Mouse (Mus musculus) layer of hippocampus, adult 2 months (tissue): ENCODE results near the gene Apela. TPM values are rescaled to one million over a fixed set of nuclear protein-coding genes. Genes with fewer than 3 reads are reported as not detected.
A peak's percentile ranks its signal among the peaks of the same experiment; 100 is the strongest.
"Not testable (repeated sequence)": the region's sequence is repeated elsewhere in the genome, so short reads cannot be mapped to it uniquely, and the experiment has no call there.

Source experiments
- DNase-seq, 2 experiments: peaks; one replicate each; pipeline ENCODE4 v3.0.0; 2022; ENCODE audit warnings: low spot score in 2 of 2
- H3K27ac ChIP-seq: fragments of 200-600 bp; 2 replicates; pipeline ENCODE4 v1.8.1; 2022
- H3K4me3 ChIP-seq: fragments of 200-600 bp; 2 replicates; pipeline ENCODE4 v1.8.1; 2022; ENCODE audit warnings: mild to moderate bottlenecking
- CTCF ChIP-seq: fragments of 200-600 bp; conservative IDR thresholded peaks from 2 replicates; pipeline ENCODE4 v1.8.1; 2022; ENCODE audit warnings: antibody characterized with exemption, mild to moderate bottlenecking, moderate library complexity
- total RNA-seq, 2 experiments: library from RNA; stranded (reverse); gene quantifications; 2 replicates each; pipeline ENCODE4 v1.2.3; 2021

The Apela gene
- total RNA-seq, 2 experiments from 2014 or later, result 0.91 TPM; not detected in 1

DNA sequence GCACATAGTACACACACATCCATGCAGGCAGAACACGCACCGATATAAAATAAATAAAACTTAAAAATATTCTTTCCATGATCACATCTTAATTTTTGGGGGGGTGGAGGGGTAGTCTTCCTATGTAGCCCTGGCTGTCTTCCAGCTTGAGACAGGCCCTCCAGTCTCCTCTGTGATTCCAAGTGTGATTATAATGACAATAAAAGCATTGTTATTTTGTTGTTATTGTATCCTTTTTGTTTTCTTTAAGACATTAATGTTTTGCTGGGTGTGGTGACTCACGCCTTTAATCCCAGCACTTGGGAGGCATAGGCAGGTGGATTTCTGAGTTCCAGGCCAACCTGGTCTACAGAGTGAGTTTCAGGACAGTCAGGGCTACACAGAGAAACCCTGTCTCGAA is 10.7 kb upstream of the Apela start:
- DNase-seq, result no peak
- Histone ChIP-seq H3K27ac (no peak overlapping the region), H3K4me3 (no peak overlapping the region)
- TF ChIP-seq CTCF, result no peak

DNA sequence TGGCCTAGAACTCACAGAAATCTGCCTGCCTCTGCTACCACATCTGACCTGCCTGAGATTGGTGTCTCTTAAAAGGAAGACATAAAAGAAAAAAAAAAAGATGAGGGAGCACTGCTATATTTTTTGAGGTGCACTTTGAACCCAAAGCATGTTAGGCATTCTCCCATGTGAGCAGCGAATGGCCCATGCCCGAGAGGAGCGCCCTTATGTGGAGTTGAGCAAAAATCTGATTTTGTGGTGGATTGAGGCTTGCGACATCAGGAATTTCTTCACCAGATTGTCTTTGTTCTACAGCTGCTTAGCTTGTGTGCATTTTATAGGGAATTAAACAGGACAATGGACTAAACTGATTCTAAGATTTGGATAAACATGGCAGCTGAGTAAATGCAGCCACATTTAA is 10.1 kb upstream of the Apela start:
- DNase-seq, result no peak
- TF ChIP-seq CTCF, result no peak
- no peak overlapping the region for H3K27ac ChIP-seq

DNA sequence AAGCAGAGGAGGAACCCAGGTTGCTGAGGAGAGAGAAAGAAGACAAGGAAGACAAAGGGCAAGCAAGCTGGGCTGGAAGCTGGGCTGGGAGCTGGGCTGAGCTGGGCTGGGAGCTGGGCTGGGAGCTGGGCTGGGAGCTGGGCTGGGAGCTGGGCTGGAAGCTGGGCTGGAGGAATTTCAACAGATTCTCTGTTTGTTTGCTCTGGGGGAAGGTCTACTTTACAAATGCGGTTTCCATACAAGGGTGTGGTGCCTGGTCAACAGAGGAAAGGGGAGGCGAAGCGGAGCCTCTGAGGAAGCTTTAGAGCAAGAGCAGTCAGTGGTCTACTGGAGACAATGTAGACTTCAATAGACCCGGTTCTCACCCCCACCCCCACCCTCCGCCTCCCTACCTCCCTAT is 9.4 kb upstream of the Apela start:
- TF ChIP-seq CTCF, result no peak
- Histone ChIP-seq H3K27ac (no peak overlapping the region), H3K4me3 (no peak overlapping the region)

More for the DNA sequence above, 10.1 kb upstream of the Apela start:
- H3K4me3 ChIP-seq, result no peak overlapping the region

DNA sequence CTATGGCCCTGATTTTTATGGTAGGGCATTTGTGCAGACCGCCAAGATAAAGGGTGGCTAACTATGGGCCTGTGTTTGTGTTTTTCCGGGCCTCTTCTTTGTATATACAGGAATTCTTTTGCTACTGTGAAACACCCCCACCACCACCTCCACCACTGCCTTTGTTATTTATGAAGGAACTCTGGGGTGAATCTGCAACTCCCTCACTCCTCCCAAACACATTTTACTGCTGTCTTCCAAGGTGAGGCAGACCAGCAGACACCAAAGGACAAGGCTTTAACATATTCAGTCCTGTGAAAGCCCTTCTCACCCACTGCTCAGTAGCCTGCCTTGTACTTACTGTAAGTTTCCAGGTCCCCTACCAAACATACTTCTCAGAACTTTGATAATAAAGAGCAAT is 3.0 kb downstream of the Apela start:
- no peak for TF ChIP-seq CTCF
- no peak overlapping the region for H3K4me3 ChIP-seq
- no peak overlapping the region for H3K27ac ChIP-seq
- no peak for DNase-seq

More for the DNA sequence above, 9.4 kb upstream of the Apela start:
- no peak for DNase-seq

DNA sequence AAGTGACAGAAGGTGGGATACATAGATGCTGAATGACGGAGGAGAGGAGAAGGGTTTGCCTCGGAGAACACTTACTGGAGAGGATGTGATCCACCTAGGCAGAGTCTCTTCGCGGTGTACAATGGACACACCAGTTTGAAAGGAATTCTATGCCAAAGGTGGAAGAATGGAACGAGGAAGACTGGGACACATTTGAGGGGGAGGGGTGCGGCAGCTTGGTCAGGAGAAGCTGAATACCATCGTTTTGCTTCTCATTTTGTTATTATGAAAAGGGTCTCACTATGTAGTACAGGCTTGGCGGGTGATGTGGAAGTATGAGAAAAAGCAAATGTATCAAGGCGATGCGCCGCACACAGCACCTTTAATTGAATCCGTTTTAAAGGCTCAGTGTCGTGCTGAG is 4.1 kb downstream of the Apela start:
- DNase-seq, result no peak
- no peak for TF ChIP-seq CTCF
- H3K27ac ChIP-seq, result no peak overlapping the region
- H3K4me3 ChIP-seq, result no peak overlapping the region

DNA sequence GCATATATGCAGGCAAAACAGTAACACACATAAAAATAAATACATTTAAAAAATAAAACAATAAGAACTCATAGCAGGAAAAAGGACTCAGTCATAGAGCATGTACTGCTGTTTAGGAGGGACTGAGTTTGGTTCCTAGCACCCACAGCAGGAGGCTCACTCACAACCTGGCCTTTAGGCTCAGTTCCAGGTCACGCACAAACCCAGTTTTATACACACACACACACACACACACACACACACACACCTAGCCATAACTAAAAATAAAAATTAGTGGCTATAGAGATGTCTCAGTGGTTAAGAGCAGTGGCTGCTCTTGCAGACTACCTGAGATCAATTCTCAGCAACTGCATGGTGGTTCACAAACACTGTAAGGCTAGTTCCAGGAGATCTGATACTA is 5.0 kb downstream of the Apela start:
- Histone ChIP-seq H3K27ac (no peak overlapping the region), H3K4me3 (no peak overlapping the region)
- no peak for DNase-seq
- TF ChIP-seq CTCF, result no peak

DNA sequence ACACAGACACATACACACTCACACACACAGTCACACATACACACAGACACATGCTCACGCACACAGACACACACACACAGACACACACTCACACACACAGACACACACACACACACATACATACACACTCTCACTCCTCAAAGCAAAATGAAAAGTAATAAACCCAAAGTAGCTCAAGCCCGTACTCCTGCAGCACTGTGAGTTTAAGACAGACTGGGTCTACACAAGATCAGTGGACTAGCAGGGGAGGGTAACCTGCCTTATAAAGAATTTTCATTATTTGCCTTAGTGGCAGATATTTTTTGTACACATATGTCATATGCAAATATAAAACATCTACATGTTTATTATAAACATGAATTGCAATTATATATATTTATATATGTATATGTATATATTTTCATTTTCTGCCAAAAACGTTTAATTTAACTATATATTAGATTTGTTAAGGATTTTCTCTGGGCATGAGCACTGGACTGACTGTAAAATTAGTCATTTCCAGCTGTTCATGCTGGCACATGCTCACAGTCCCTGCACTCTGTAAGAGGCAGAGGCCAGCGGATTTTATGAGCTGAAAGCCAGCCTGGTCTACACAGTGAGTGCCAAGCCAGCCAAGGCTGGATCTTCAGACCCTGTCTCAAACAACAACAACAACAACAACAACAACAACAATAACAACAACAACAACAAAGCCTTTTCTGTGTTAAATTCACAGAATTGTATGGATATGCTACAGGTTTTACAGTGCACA is 6.2 kb downstream of the Apela start:
- Histone ChIP-seq H3K27ac (no peak overlapping the region), H3K4me3 (no peak overlapping the region)
- no peak for TF ChIP-seq CTCF
- DNase-seq, result no peak

DNA sequence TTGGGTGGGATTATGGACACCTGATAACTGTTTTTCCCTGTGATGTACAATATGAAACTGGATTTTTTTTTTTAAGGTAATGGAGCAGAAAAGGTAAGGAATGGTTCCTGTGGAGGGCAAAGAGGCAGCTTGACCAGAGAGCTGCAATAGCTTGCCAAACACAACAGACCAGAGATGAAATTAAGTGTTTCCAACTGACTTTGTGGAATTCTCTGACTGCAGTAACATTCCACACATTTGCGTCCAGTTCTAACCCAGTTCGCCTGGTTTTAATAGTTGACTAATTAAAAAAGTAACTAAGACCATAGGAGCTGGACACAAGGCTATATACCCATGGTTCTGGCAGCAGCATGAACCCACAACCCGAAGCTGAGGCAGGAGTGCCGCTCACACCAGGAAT is 7.4 kb downstream of the Apela start:
- Histone ChIP-seq H3K4me3 (no peak overlapping the region), H3K27ac (no peak overlapping the region)
- no peak for TF ChIP-seq CTCF
- DNase-seq, result no peak

DNA sequence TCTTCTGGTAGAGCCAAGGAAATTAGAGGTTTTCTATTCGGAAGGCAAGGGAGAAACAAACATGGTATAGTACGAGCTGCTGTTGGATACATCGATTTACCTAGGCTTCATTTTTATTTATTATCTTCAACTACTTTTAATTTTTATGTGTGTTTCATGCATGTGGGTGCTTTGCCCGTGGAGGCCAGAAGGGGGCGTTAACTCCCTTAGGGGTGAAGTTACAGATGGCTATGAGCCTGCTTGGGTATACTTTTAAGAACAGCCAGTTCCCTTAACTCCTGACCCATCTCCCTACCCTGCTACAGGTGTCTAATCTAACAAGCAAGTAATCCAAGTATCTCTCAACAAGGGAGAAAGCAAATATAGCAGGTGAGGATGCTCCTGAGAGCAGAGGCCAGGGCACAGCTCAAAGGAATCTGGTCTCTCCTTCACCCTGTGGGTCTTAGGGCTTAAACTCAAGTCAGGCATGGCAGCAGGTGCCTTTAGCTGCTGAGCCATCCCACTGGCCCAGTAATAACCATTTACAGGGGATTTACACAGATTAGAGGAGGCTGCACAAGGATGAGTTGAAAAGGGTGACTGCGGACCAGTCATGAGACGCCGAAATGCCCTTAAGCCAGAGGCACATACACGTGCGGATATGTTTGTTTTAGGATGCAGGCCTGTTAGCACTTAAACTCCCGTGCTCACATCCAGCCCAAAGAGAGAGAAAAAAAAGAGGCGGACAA is 8.0 kb downstream of the Apela start:
- no peak overlapping the region for H3K4me3 ChIP-seq
- no peak overlapping the region for H3K27ac ChIP-seq
- TF ChIP-seq CTCF, result 0 out of 2 replicates have a peak, but pooled peaks have one; percentile 21
- DNase-seq, result no peak

DNA sequence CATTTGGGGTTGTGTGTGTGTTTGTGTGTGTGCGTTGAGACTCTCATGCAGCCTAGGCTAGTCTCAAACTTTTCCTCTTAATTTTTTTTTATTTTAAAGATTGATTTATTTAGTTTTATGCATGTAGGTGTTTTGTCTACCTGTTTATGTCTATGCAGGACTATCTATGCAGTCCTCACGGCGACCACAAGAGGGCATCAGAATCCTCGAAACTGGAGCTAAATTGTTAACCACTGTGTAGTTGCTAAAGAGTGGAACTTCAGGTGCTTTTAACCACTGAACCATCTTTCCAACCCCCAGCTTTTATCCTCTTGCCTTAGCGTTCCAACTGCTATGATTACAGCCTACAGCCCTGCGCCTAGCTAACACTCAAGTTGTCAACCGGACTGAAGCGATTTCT is 14.7 kb downstream of the Apela start:
- Histone ChIP-seq H3K27ac (no peak overlapping the region), H3K4me3 (no peak overlapping the region)
- peak; percentile 88 for TF ChIP-seq CTCF
- DNase-seq, result peak; percentile 39 to 81

DNA sequence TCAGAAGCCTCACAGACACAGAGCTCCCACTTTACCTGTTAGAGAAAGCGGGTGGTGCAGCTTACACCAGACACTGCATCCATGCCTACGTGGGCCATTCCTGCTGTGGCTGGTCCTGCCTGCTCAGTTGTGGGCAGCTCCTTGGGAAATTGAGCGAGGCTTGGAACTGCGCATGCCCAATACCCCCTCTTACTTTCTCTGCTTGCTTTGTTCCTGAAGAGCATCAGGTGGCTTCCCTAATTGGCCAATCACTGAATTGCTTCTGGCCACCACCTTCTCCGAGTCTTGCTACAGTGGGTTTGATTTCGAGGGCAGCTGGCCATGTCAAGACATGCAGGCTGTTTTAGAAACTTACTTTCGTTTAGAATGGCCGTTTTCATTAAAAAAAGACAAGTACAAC is 18.7 kb downstream of the Apela start, which contains the start of the genes Trim61 and Trim60:
Gene Trim61, minus strand, starts transcription at position 101 of the 400 bp plus-strand sequence.
Gene Trim60, minus strand, starts transcription at position 162 of the 400 bp plus-strand sequence.
- TF ChIP-seq CTCF, result no peak
- Histone ChIP-seq H3K27ac (no peak within 1 kb of the TSS), H3K4me3 (no peak within 1 kb of the TSS)
- DNase-seq, result no peak

DNA sequence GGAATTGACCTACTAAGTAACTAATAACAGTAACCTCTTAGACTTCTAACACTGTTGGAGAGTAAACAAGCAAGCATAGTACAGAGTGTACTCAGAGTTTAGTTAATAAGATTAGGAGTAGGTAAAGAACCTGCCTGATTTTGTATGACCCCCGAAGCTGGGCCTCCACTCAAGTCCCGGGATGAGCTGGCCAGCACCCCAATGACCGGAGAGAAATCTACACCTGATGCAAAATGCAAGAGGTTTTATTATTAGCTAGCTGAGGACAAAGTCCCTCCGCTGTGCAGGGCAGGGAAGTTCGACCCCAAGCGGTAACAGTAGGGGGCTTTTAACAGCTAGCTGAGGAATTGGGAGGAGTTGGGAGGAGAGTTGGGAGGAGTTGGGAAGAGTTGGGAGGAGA is 29.5 kb downstream of the Apela start:
- not testable (repeated sequence) for H3K4me3 ChIP-seq, H3K27ac ChIP-seq

DNA sequence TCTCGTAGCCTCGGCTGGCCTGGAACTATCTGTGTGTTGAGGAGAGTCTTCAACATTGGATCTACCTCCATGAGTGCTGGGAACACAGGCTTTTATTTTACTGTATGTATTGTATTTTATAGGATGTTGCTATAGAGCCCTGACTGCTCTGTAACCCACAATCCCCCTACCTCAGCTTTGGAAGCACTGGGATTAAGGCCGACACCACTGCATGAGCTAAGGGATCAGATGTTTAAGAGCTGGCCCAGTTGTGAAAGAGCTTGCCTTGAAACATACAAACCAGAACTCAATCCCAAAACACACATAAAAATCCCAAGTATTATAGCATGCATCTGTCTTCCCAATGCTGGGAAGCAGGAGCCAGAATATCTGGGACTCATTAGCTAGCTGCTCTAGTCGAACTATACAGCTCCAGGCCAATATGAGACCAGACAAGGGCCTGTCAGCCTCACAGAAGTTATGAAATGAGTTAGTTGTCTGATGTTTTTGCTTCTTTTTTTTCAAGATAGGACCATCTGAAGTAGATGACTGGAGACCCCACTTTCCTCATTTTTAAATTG is 38.2 kb downstream of the Apela start:
- no peak for TF ChIP-seq CTCF
- DNase-seq, result no peak
- H3K27ac ChIP-seq, result no peak overlapping the region
- no peak overlapping the region for H3K4me3 ChIP-seq

More for the DNA sequence above, 29.5 kb downstream of the Apela start:
- DNase-seq, result not testable (repeated sequence)
